Mouse (Mus musculus) limb, embryonic 11.5 days (tissue): Measurements from ENCODE around the gene Ninj1. TPM values are rescaled to one million over a fixed set of nuclear protein-coding genes. Genes with fewer than 3 reads are reported as not detected.

ENCODE experiments used
- ATAC-seq: fragments of 200-750 bp; cut with Nextera tagmentation; 2 replicates; pipeline ENCODE4 v1.8.0; 2017; ENCODE audit warnings: low read depth; ENCODE audit not compliant: insufficient number of reproducible peaks, low FRiP score, low TSS enrichment
- DNase-seq: peaks from one replicate; pipeline ENCODE4 v3.0.0-alpha.2; 2015; ENCODE audit warnings: low spot score
- H3K27ac ChIP-seq: fragments of 300-500 bp; sonication (generic); replicated peaks from 2 replicates; pipeline ENCODE4 v1.5.1; 2014; ENCODE audit warnings: low read depth, mild to moderate bottlenecking, low read length
- H3K27me3 ChIP-seq: fragments of 300-500 bp; sonication (generic); 2 replicates; pipeline ENCODE4 v1.6.1; 2014; ENCODE audit warnings: mild to moderate bottlenecking, low read length, mixed read lengths; ENCODE audit not compliant: control insufficient read depth, insufficient read depth
- H3K36me3 ChIP-seq: fragments of 300-500 bp; sonication (generic); 2 replicates; pipeline ENCODE4 v1.6.1; 2014; ENCODE audit warnings: mild to moderate bottlenecking, low read length, moderate library complexity, mixed read lengths; ENCODE audit not compliant: control insufficient read depth, insufficient read depth
- H3K4me1 ChIP-seq: fragments of 300-500 bp; sonication (generic); 2 replicates; pipeline ENCODE4 v1.6.1; 2014; ENCODE audit warnings: low read length, mixed read lengths; ENCODE audit not compliant: control insufficient read depth, insufficient read depth
- H3K4me2 ChIP-seq: fragments of 300-500 bp; sonication (generic); 2 replicates; pipeline ENCODE4 v1.6.1; 2014; ENCODE audit warnings: low read depth, mild to moderate bottlenecking, moderate library complexity; ENCODE audit not compliant: severe bottlenecking
- H3K4me3 ChIP-seq: fragments of 300-500 bp; sonication (generic); 2 replicates; pipeline ENCODE4 v1.5.1; 2014; ENCODE audit warnings: low read depth, low read length
- H3K9ac ChIP-seq: fragments of 300-500 bp; sonication (generic); 2 replicates; pipeline ENCODE4 v1.6.1; 2014; ENCODE audit warnings: mild to moderate bottlenecking, low read length
- H3K9me3 ChIP-seq: fragments of 300-500 bp; sonication (generic); 2 replicates; pipeline ENCODE4 v1.6.1; 2016; ENCODE audit warnings: low read length; ENCODE audit not compliant: control insufficient read depth
- WGBS: fragments of 180-500 bp; shearing (Covaris S2); extraction: QIAGEN DNeasy Blood & Tissue Kit; methylation state at CpG from one replicate; pipeline ENCODE4 v1.1.7; 2014; 5-methylcytosine and 5-hydroxymethylcytosine counted together
- polyA plus RNA-seq: library from polyadenylated mRNA; unstranded; fragments of >200 nt; fragmentation: Nextera tagmentation; extraction: Ambion mirVana; gene quantifications from 2 replicates; pipeline ENCODE4 v1.2.1, GENCODE M21; 2014

The Ninj1 gene
- polyA plus RNA-seq, 1 experiment from 2014 or later: 23.6 TPM

GRCm38 (mm10) chr13:49234711-49235110, 47.4 kb downstream of the Ninj1 start:
- Histone ChIP-seq H3K4me1 (peaks cover 3% of the 10 kb centered on the region; the same call in 1 of the 2 replicates), H3K36me3 (no peaks in the 10 kb centered on the region), H3K9ac (no peak overlapping the region), H3K9me3 (no peaks in the 10 kb centered on the region), H3K4me3 (no peak overlapping the region), H3K27ac (no peak overlapping the region), H3K27me3 (no peaks in the 10 kb centered on the region), H3K4me2 (no peak overlapping the region)
- WGBS: 93% methylated on average over 4 of the region's 4 CpGs
- DNase-seq (no peak), ATAC-seq (no peak)

- 88% methylated on average over 8 of the region's 8 CpGs for WGBS
- no peak overlapping the region for H3K27ac ChIP-seq
- H3K4me2 ChIP-seq: no peak overlapping the region
- H3K9me3 ChIP-seq: no peaks in the 10 kb centered on the region
- no peak overlapping the region for H3K9ac ChIP-seq
- no peaks in the 10 kb centered on the region for H3K4me1 ChIP-seq
- no peaks in the 10 kb centered on the region for H3K36me3 ChIP-seq
- no peak overlapping the region for H3K4me3 ChIP-seq
- H3K27me3 ChIP-seq: no peaks in the 10 kb centered on the region
- ATAC-seq (no peak), DNase-seq (no peak)
These were observed 50.3 kb downstream of the Ninj1 start for GRCm38 (mm10) chr13:49237617-49238016.

GRCm38 (mm10) chr13:49238737-49239136, 51.5 kb downstream of the Ninj1 start:
- Histone ChIP-seq H3K4me2 (no peak overlapping the region), H3K9me3 (no peaks in the 10 kb centered on the region), H3K4me3 (no peak overlapping the region), H3K27me3 (no peaks in the 10 kb centered on the region), H3K4me1 (no peaks in the 10 kb centered on the region), H3K27ac (no peak overlapping the region), H3K36me3 (no peaks in the 10 kb centered on the region), H3K9ac (no peak overlapping the region)
- no peak for DNase-seq
- WGBS: 92% methylated on average over 8 of the region's 8 CpGs
- no peak for ATAC-seq

GRCm38 (mm10) chr13:49242321-49243065, 55.2 kb downstream of the Ninj1 start:
- WGBS: 71% methylated on average over 9 of the region's 9 CpGs
- no peak overlapping the region for H3K27ac ChIP-seq
- H3K27me3 ChIP-seq: peaks cover 12% of the 10 kb centered on the region
- no peaks in the 10 kb centered on the region for H3K9me3 ChIP-seq
- H3K9ac ChIP-seq: no peak overlapping the region
- ATAC-seq (no peak), DNase-seq (no peak)
- no peak overlapping the region for H3K4me3 ChIP-seq
- H3K4me1 ChIP-seq: no peaks in the 10 kb centered on the region
- no peaks in the 10 kb centered on the region for H3K36me3 ChIP-seq
- no peak overlapping the region for H3K4me2 ChIP-seq

- Histone ChIP-seq H3K9ac (no peak overlapping the region), H3K4me2 (no peak overlapping the region), H3K4me1 (0 out of 2 replicates have a peak, but pooled peaks cover 2% of the 10 kb centered on the region), H3K36me3 (no peaks in the 10 kb centered on the region), H3K27me3 (peaks cover 22% of the 10 kb centered on the region), H3K9me3 (no peaks in the 10 kb centered on the region), H3K4me3 (no peak overlapping the region), H3K27ac (no peak overlapping the region)
- DNase-seq (no peak), ATAC-seq (no peak)
- 98% methylated on average over 2 of the region's 2 CpGs for WGBS
These were observed 56.2 kb downstream of the Ninj1 start for GRCm38 (mm10) chr13:49243492-49243891.

GRCm38 (mm10) chr13:49245251-49245650, 58.0 kb downstream of the Ninj1 start:
- Histone ChIP-seq H3K27ac (no peak overlapping the region), H3K27me3 (peaks cover 25% of the 10 kb centered on the region), H3K4me3 (no peak overlapping the region), H3K9ac (no peak overlapping the region), H3K4me1 (0 out of 2 replicates have a peak, but pooled peaks cover 2% of the 10 kb centered on the region), H3K9me3 (no peaks in the 10 kb centered on the region), H3K4me2 (no peak overlapping the region), H3K36me3 (no peaks in the 10 kb centered on the region)
- ATAC-seq (no peak), DNase-seq (no peak)
- WGBS: 55% methylated on average over 4 of the region's 4 CpGs

Other genes with a start within 250 kb of the Ninj1 start
- gene Fam120a, start 219.5 kb upstream of the Ninj1 start, polyA plus RNA-seq: 20.2 and 22.7 TPM in 2 replicates
- gene Wnk2, start 39.5 kb upstream of the Ninj1 start, polyA plus RNA-seq: 0.87 and 1.0 TPM in 2 replicates
- gene Card19, start 28.6 kb downstream of the Ninj1 start, polyA plus RNA-seq: 32.9 and 34.2 TPM in 2 replicates
- gene Susd3, start 61.2 kb downstream of the Ninj1 start, polyA plus RNA-seq: 0.52 and 1.2 TPM in 2 replicates
- gene Fgd3, start 132.8 kb downstream of the Ninj1 start, polyA plus RNA-seq: 0.37 and 0.92 TPM in 2 replicates
- gene Bicd2, start 154.1 kb downstream of the Ninj1 start, polyA plus RNA-seq: 25.8 and 29.2 TPM in 2 replicates
- 14.6 and 16.3 TPM in 2 replicates for gene Ippk, start 233.8 kb downstream of the Ninj1 start, polyA plus RNA-seq